Mouse (Mus musculus): ENCODE results near the gene Cmpk2.
"Not testable (repeated sequence)": the region's sequence is repeated elsewhere in the genome, so short reads cannot be mapped to it uniquely, and the experiment has no call there.

Gene Cmpk2

GRCm38 (mm10) chr12:26478196-26479004, 9.4 kb downstream of the Cmpk2 start:
- no peak for DNase-seq (ENCODE audit: low read depth in 2 of 2, low spot score in 2 of 2)

- not testable (repeated sequence) for DNase-seq (ENCODE audit: low read depth in 2 of 2, low spot score in 2 of 2)
Observed at GRCm38 (mm10) chr12:26485738-26486580, 17.0 kb downstream of the Cmpk2 start.

- no peak for DNase-seq (ENCODE audit: low read depth in 2 of 2, low spot score in 2 of 2)
Observed at GRCm38 (mm10) chr12:26487874-26488616, 19.0 kb downstream of the Cmpk2 start.

DNA sequence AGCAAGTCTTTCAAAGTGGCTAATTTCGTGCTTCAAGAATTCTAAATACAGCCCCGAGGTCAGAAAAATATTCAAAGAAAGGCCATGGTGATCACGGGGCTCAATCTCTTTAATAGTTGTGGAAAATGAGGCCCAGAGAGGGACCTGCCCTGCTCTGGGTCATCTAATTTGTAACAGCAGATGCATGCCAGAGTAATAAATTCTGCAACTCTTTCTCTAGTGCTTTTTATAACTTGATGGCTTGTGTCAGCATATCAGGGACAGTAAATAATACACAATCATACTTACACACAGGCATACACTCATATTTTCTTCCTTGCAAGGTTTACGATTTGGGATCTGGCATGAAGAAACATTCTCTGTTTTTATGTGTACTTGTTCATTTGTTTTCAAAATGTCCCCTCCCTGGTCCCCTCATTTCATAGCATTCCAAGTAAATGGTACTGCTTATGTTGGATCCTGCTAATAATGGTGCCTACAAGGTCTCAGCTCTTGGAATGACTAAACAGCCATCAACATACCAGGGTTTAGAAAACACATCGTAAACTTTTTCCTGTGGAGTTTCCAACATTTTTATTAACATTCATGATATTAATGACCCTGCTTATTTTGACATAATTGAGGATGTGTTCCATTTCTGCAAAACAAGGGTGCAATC, 19.7 kb downstream of the Cmpk2 start:
- no peak for DNase-seq (ENCODE audit: low read depth in 2 of 2, low spot score in 2 of 2)

DNA sequence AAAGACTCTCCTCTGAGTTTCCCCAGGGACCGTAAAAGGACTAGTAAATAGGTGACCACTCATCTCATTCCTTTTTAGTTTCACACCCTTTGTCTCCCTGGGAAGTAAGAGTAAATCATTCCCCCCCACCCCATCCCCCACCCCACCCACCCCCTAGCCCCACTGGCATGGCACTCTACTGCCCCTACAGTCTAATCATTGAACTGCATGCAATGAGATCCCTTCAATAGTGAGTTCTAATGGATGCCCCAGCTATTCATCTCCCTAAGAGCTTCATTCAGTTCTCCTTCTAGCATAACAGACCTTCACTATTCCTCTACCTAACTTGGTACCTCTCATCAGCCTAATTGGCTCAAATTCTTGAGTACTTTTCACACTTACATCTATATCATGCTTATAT, 20.9 kb downstream of the Cmpk2 start:
- no peak for DNase-seq (ENCODE audit: low read depth in 2 of 2, low spot score in 2 of 2)

DNA sequence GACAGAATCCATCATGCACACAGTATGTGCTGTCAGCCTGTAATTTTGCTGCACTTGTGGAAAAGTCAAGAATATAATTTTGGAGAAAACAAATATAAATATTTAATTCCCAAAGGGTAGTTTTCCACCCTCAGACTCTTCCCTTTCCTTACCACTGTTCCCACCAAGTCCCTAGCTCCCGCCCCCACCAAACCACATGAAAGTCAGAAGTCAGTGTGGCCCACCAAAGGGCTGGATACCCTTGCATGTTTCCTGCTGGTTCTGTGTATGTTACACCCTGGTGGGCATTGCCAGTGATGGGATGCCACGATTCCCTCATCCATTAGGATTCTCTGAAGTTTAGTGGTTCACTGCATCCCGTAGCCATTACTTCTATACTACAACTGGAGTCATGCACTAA, 32.0 kb downstream of the Cmpk2 start:
- no peak for DNase-seq (ENCODE audit: low read depth in 2 of 2, low spot score in 2 of 2)

DNA sequence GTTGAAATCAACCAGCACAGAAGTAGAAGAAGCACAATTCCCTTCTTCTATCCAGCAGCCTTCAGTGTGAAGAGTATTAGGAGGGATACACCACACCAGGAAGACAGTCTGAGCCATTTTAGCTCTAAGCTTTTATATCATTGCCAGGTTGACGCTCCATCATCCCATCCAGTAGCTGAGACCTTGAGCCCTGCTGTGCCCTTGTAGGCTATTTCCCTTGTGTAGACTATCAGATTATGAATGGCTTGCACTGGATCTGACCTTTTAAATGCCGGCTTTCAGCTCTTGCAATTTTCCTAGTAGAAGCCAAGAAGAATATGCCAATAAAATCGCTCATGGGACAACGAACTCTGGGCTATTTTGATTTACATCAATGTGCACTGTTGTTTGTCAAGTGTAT, 42.0 kb downstream of the Cmpk2 start:
- no peak for DNase-seq (ENCODE audit: low read depth in 2 of 2, low spot score in 2 of 2)

DNA sequence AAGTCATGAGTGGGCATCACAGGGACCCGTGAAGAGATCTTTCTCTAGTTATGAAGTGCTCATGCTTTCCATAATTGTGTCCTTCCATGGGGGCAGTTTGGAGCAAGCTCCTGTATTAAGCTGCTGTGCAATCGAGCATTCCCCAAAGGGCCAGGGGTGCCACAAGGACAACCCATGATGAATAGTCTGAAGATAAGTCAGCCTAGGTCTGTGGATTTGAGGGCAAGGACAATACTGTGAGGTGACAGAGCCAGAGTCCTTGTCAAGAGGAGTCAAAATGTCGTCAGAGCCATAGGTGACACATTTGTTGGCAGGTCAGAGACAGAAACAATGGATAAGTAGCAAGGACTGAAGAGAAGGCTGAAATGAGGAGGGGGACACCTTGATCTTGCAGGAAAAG, 49.2 kb downstream of the Cmpk2 start:
- DNase-seq (ENCODE audit: low read depth in 2 of 2, low spot score in 2 of 2): no peak

DNA sequence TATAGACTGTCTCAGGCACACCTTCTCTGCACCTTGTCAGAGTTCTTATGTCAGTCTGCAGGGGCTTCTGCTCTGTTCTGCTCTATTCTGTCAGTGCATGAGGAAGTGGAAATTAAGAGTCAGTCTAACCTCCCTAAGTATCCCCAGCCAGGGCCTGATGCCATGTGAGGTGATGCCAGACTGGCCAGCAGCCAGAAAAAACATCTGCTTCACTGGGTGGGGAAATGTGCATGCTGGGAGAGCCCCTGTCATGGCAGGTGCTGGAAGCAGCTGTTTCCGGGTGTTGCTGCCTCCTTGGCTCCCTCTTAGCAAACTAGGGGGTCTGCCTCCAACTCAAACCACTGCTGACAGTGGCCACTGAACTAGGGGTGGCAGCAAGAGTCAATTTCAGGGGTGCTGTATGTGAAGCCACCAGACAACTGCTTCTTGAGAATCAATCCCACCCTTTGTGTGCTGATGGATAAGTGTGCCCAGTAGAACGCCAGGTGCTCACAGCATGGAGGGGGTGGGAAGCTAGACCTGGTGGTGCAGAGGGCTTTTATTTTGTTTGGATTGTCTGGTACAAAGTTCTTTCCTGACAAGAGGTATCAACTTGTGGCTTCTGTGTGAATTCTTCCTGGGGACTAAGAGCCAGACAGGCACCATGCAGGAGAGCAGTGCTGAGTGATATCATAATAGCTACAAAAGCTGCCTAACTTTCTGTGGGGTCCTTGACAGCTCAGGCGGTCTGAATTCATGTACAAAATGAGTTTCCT, 56.1 kb downstream of the Cmpk2 start:
- no peak for DNase-seq (ENCODE audit: low read depth in 2 of 2, low spot score in 2 of 2)

GRCm38 (mm10) chr12:26525698-26526026, 56.7 kb downstream of the Cmpk2 start:
- no peak for DNase-seq (ENCODE audit: low read depth in 2 of 2, low spot score in 2 of 2)

Data from CD8-positive naive resting alpha-beta T cell, adult 2 months (primary cell).